Mouse (Mus musculus): ENCODE data around the gene Cftr. TPM values are rescaled to one million over a fixed set of nuclear protein-coding genes. Genes with fewer than 3 reads are reported as not detected.

Cftr gene
- under 1 TPM; 0.18 to 0.34 TPM for total RNA-seq (2021)

DNA sequence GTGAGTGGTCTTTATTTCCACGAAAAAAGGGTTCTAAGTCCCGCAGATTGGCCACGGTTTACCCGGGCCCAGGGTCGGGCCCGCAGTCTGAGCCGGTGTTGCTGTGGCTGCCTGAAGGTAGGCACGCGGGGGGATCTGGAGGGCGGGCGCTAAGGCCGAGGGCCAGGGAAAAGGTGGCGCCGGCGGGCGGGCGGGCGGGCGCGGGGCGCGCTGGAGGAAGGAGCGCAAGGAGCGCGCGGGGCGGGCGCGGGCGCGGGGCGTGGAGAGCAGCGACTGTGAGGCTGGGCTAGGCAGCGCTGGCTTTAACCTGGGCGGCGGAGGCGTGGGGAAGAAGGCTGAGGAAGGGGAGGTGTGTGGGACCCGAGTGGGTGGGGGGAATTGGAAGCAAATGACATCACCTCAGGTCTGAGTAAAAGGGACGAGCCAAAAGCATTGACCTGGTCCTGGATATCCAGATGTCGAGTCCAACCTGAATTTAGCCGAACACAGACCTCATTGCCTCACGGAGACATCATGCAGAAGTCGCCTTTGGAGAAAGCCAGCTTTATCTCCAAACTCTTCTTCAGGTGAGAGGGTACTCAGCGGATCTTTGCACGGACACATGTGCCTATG lies at the start of gene Cftr:
Gene Cftr, plus strand, starts transcription at position 377 of the 612 bp plus-strand sequence.
- intact Hi-C loops (cut with DNase I), result no loop called here
- DNase-seq (ENCODE audit: low spot score), result no peak

DNA sequence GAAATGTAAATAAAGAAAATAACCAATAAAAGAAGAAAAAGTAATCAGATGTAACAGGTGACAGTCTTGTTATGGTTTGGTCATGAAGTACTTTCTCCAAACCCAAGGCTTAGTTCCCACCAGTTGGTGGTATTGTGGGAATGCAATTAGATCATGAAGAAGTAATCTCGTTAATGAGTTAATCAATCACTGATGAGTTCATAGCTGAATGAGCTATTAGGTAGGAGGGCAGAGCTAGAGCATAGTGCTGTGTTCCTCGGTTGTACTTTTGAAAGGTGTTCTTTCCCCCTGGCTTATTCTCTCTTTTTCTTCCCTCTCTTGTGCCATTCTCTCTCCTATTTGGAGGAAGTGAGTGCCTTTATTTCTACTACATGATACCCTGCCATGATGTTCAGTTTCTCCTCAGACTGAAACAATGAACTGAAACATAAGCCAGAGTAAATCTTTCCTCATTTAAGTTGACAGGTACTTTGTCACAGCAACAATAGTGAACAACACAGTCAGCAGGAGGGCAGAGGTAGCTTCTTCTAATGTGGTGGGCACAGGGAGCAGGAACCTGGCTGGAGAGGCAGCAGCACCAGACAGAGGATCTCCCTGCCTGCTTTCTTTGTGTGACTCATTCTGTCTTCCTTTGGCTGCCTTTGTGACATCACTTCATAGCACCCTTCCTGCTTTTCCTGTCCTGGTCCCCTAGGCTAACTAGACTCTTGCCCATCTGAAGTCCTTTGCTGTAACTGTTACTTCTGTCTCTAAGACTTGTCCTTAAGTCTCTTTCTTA lies 43.1 kb upstream of the Cftr start:
- no peak for DNase-seq (ENCODE audit: low spot score)
- intact Hi-C loops (cut with DNase I), result no loop called here

DNA sequence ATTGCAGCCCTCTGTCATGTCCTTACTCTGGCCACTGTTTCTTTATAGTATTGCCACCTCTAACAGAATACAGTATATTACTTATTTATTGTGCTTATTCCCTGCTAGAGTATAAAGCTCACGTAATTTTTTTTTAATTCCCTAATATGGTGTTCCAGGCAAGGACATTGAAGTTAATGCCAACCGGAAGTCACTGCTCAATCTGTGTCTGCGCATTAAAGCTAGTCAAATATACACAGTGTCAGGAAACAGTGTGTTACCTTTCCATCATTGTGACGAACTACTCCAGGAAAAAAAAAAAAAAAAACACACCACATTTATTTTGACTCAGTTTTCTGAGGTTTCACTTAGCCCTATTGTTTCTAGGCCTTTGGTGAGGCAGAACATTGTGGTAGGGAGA lies 42.4 kb upstream of the Cftr start:
- DNase-seq (ENCODE audit: low spot score), result no peak
- intact Hi-C loops (cut with DNase I), result no loop called here

DNA sequence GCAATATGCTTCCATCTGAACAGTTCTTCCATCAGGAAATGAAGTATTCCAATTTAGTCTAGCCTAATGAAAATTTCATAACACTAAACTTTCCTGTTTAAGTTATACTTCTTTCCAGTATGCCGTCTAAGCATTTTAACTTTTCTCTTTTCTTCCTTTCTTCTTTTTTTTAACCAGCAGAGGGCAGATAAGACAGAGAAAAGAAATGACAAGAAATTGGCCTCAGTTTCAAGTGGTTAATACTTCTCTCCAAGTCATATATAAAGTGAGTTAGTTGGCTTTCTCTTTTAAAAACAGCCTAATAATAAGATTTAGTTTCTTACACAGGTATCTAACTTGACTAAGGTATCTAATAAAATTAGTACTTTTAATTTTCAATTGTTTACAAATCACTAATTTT lies 35.2 kb upstream of the Cftr start:
- DNase-seq (ENCODE audit: low spot score), result no peak
- intact Hi-C loops (cut with DNase I), result no loop called here

DNA sequence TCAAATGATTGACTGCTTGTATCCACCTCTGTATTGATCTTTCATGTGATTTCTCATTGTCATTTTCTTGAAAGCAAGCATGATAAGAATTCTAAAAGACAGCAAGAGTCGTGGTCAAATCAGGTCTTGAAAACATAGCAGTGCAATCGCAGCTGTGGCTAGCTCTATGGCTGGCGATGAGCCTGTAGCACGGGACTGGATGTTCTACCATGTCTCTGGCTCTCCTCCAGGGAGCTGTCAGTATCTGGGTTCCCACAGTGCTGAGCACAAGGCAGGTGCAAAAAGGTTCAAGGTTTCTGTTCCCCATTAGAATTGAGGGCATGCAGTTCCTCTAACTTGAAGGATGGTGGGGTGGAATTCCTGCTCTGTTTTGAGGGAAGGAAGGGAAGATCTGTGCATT lies 17.5 kb upstream of the Cftr start:
- no peak for DNase-seq (ENCODE audit: low spot score)
- intact Hi-C loops (cut with DNase I), result no loop called here

DNA sequence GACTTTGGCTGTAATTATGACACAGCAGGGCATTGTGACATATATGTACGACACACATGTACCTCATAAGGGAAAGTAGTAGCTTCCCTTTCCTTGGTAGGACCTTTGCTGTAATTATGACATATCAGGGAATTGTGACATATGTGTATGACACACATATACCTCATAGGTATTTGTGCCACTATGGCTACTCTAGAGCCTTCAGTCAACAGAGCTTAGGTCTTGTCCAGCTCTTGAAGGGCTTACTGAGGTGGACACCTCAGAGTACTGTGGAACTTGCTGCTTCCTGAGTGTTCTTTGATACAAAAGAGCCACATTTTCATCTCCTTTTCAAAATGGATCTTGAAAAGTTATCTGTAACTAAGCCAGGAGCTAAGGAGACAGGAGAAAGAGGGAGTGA lies 869 bp upstream of the Cftr start:
- intact Hi-C loops (cut with DNase I), result no loop called here

DNA sequence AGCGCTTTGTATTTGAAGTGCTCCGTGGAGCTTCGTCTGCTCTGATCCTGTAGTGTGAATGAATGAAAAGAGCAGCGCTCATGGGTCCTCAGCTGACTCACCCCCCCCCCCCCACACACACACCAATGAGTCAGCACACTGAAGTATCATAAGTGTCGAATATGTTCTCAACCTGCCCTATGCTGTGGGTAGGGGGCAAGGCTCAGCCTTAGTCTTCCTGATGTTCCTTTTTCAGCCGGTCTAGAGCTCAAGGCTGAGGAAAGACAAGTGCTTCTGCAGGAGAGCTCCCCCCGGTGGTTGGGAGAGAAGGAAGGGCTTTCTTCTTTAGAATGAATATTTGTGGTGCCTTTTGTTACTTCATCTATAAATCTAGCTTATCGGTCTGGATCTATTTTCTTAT lies 1.1 kb downstream of the Cftr start:
- no peak for DNase-seq (ENCODE audit: low spot score)
- intact Hi-C loops (cut with DNase I), result no loop called here

More for the DNA sequence above, 869 bp upstream of the Cftr start:
- DNase-seq (ENCODE audit: low spot score), result no peak

DNA sequence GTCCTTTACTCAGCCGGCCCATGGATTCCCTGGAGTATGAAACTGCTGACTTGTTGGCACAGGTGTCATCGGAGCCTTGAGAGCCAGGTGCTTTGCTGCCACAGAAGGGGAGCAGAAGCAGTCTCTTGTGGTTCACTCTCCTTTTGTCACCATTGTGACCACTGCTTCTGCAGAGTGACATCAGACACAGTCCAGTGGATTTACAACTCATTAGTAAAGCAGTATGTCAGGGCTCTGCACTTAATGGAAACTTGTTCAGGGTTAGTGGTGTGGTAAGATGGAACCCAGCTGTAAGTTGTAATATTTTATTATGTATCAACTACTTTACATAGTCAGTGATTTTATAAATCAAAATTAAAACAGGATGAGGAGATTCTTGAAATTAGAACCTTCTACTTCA lies 7.0 kb downstream of the Cftr start:
- intact Hi-C loops (cut with DNase I), result no loop called here
- DNase-seq (ENCODE audit: low spot score), result no peak

DNA sequence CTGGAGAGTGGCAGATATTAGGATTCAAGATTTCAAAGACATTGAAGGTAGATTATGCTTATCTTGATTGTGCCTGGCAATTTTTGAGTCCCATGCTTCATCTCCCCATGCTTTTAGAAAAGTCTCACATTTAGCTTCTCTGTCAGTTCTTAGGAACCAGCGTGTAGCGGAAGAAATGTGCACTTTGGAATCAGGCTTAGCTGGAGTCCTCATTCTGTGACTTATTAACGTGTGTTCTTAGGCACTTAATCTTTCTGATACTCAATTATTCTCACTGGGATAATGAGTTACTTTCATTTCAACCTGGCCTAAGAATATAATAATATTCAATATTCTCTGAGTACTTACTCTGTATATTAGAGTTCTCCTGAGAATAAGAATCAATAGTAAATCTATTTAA lies 10.2 kb downstream of the Cftr start:
- DNase-seq (ENCODE audit: low spot score), result no peak
- intact Hi-C loops (cut with DNase I), result no loop called here

DNA sequence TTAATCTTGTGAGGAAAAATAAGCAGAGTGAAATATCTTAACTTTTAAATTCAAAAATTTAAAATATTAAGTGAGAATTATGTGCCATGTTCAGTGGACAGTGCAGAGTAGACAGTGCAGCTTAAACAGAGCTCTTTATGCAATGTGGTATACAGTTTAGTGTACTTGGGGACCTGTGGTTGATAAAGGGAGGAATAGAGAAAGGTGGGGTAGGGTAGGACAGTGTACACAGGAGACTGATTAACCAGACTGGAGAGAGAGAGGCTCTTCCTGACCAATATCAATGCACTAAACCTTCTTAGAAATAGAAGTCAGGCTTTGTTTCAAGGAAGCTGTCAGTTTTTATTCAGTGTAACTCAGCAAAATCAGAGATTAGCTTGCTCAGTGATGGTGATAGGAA lies 12.4 kb downstream of the Cftr start:
- no peak for DNase-seq (ENCODE audit: low spot score)
- intact Hi-C loops (cut with DNase I), result no loop called here

DNA sequence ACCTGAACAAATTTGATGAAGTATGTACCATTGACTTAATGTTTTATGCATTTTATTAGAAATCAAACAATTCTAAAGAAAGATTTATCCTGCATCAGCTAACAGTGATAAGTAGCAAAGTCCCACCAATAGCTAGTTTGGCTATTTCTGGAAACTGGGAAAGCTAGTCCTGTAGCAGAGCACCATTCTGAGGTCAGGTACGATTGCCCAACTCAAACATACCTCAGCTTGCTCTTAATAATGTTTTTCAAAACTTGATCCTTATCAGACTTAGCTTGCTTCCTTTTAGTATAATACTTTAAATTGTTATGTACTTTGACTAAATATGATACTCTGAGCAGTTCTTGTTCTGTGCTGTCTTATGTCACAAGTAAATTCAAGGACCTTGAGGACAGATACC lies 50.2 kb downstream of the Cftr start:
- intact Hi-C loops (cut with DNase I), result no loop called here

DNA sequence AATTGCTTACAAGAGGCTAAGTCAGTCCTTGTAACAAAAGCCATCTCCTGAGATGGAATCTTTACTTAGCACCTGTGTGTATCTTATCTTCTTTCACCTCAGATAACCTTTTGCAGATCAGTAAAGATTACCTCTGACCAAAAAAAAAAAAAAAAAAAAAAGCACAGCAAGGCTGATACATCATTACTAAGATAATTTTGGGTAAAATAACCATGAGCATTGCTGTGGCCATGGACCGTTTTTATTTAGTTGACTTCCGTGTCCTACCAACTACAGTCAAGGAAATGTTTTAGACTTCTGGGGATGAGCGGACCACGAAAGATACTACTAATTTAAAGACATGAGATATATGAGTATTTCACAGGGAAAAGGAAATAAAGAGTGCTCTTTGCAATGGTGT lies 52.7 kb downstream of the Cftr start:
- DNase-seq (ENCODE audit: low spot score), result no peak
- intact Hi-C loops (cut with DNase I), result no loop called here

More for the DNA sequence above, 50.2 kb downstream of the Cftr start:
- DNase-seq (ENCODE audit: low spot score), result no peak

DNA sequence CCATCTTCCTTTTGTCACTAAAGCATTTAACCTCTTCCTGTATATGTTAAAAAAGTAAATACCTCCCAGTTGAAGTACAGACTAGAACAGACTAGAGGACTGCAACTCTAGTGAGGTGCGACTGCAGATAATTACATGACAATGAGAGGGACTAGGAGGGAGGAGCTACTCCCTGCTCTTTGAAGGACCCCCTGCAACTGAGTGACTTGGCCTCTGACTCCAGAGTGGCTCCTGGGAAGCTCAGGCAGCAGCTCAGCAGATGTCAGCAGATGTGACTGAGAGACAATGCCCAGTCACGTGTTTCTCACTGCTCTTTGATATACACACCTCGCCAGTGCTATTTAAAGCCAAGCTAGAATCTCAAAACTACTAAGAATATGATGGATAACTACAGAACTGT lies 54.7 kb downstream of the Cftr start:
- intact Hi-C loops (cut with DNase I), result no loop called here
- no peak for DNase-seq (ENCODE audit: low spot score)

DNA sequence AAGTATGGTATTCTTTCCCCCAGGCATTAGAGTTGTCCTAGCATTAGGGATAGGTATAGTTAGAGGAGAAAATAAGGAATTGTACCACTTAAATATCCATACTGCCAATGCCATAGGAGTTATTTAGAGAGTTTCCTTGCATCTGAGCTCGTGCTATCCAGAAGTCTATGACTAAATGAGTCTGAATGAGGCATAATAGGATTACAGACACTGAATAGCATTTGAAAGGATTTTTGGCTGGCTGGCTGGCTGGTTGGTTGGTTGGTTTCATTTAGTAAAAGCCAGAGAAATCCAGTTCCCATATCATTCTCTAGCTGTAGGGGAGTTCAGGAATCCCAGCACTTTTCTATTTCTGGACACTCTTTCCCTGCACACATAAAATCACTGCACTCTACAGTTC lies 76.0 kb downstream of the Cftr start:
- DNase-seq (ENCODE audit: low spot score), result no peak

DNA sequence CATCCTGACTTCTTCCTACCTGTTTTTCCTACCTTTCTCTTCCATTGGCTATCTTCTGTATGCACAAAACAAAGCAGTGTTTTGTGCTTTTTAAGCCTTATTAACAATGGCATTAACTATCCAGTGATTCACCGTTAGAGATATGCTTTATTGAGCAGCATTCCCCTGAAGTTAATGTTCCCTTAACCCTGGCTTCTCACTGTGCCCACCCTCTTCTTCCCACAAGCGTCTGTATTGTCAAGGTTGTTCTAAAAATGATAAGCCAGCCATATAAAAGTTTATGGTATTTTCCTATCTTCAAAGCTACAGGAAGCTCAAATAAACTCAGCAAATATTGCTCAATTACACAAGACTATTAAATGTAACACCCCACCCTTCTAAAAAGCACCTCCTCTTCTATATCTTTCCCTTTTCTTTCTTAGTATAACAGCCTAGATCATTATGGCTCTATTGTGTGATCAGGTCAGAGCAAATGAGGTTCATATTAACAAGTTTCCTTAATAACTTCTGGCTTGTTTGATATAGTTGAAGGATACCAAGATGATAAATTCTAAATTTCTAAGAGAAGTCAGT lies 77.5 kb downstream of the Cftr start:
- DNase-seq (ENCODE audit: low spot score), result no peak
- intact Hi-C loops (cut with DNase I), result no loop called here

More for the DNA sequence above, 76.0 kb downstream of the Cftr start:
- intact Hi-C loops (cut with DNase I), result no loop called here

DNA sequence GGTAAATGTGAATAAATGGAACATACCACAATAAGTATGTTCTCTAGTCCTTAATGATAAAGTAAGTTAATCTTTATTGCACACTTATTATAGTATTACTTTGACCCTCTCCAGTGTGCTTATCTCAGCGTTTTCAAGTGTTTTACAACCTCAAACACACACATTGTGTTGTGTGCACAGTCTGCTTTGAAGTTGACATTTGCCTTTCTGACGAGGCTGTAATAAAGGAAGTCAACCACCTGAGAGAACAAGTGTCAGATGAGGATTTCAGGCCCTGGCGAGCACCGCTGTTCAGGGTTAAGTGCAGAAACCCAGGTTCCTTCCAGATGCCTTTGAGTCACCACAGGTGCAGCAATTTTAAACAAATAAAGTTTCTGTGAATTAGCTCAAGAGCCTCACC lies 78.0 kb downstream of the Cftr start:
- DNase-seq (ENCODE audit: low spot score), result no peak
- intact Hi-C loops (cut with DNase I), result no loop called here

DNA sequence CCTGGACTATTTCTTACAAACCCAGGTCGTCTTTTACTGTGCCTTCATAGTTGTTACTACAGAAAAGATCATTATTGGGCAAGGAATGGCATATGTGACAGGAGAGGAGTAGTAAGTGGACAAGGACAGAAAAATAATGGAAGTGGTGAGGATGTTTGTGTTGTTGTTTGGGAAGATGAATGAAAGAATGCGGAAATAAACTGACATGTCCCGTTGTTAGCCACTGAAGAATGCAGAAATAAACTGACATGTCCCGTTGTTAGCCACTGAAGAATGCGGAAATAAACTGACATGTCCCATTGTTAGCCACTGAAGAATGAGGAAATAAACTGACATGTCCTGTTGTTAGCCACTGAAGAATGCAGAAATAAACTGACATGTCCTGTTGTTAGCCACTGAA lies 84.1 kb downstream of the Cftr start:
- intact Hi-C loops (cut with DNase I), result no loop called here
- DNase-seq (ENCODE audit: low spot score), result no peak

DNA sequence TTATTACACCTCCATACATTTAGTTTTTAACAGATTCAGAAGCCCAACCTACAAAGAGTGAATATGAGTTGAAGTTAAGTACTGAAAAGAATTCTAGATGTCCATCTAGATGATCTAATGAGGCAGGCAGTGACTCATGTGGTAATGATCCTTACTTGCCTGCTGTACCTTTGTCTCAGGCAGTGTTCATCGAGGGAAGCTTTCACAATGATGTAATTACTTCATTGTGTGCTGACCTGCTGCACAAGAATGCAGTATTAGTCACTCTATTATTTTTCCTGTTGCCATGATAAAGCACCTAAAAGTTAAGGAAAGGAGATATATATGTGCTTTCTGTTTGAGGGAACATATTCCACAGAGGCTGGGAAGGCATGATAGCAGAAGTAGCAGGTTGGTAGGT lies 100.5 kb downstream of the Cftr start:
- intact Hi-C loops (cut with DNase I), result no loop called here
- DNase-seq (ENCODE audit: low spot score), result no peak

DNA sequence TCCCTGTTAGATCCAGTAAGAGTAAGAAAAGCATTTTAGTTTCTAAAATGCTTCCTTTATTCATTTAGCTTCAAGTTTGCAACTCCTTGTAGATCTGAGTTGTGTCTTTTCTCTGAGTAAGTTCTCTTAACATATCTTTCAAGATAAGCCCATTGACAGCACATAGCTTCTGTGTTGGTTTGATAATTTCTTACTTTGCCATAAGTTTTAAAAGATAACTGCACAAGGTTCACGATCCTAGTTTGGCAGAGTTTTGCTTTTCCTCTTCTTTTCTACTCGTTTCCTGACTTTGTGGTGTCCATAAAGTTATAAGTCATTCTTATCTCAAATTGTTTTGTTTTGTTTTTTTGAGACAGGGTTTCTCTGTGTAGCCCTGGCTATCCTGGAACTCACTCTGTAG lies 130.3 kb downstream of the Cftr start:
- DNase-seq (ENCODE audit: low spot score), result no peak
- intact Hi-C loops (cut with DNase I), result no loop called here

DNA sequence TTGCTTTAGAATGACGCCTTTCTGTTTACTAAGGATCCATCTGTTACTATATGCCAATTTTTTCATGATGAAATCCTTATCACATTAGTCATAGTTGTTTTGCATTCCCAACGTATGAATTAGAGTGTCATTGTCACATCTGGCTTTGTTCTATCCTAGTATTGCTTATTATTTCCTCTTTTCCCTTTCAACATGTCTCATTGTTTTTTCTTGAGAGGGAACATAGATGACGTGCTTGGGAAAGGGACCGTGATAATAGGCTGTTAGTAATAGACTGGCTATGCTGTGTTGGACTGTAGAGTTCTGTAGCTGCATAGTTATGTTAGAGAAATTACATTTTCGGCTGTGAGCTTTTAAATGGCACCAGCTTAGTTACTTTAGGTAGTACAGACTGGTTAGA lies 131.6 kb downstream of the Cftr start:
- DNase-seq (ENCODE audit: low spot score), result no peak
- intact Hi-C loops (cut with DNase I), result no loop called here

DNA sequence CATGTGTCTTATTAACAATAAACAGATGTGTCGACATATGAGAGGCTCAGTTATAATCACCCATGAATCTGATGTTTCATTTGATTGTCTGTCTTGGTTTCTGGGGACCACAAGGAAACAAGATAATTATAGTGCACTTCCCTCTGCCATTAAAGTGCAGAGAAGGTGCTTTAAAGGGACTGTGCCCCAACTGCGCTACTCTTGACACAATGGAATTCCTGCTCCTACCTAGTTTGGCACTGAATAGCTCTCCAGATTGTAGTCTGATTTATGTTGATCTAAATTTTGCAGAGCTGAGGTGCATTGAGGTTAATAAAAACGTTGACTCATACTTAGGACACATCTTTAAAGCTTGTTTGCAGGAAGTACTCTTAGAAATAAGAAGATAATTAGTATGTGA lies 132.7 kb downstream of the Cftr start:
- DNase-seq (ENCODE audit: low spot score), result no peak
- intact Hi-C loops (cut with DNase I), result no loop called here

DNA sequence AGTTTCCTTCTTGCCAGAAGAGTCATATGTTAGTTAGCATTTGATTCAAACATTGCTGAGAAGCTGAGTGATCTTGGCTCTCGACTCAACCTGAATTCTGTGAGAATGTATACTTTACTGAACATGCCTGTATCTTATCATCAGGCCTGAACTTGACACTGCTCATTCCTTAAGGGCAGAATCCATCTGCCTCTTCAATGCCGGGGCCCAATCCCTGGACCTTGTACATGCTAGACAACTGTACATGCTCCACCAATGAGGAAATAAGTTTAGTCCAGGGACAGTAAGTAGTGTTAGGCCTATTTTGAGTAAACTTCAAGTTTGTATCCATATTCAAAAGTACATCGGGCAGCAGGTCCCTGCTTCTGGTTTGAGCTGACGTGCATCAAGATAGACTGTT lies 134.6 kb downstream of the Cftr start:
- intact Hi-C loops (cut with DNase I), result no loop called here
- no peak for DNase-seq (ENCODE audit: low spot score)

Measured in heart, postnatal 25 days (tissue).